Mouse (Mus musculus) cerebellum, postnatal 36 days (tissue): Measurements from ENCODE around the gene Dennd1a.
A peak's percentile ranks its signal among the peaks of the same experiment; 100 is the strongest.

ENCODE experiments used
- DNase-seq, 2 experiments: peaks; one replicate each; pipeline ENCODE4 v3.0.0; 2021 to 2022; ENCODE audit warnings: mixed read lengths in 2 of 2

Dennd1a gene

DNA sequence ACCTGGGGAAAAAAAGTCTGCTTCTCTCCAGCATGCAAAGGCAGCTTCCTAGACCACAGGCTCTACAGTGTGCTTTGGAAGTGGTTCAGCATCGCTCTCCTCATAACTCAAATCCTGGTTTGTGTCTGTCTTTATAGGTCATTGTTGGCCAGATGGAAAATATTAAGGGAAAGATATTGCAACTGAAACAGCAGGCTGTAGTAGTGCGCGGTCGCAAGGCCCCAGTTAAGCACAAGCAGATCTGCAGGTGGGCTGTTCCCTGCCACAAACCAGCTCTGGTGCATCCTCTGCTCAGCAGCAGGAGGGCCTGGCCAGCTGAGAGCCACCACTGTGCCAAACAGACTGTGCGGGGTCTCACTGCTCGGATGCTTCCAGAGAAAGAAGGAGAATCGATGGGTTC, 186.9 kb downstream of the Dennd1a start:
- DNase-seq, result peak; percentile 13 to 24

DNA sequence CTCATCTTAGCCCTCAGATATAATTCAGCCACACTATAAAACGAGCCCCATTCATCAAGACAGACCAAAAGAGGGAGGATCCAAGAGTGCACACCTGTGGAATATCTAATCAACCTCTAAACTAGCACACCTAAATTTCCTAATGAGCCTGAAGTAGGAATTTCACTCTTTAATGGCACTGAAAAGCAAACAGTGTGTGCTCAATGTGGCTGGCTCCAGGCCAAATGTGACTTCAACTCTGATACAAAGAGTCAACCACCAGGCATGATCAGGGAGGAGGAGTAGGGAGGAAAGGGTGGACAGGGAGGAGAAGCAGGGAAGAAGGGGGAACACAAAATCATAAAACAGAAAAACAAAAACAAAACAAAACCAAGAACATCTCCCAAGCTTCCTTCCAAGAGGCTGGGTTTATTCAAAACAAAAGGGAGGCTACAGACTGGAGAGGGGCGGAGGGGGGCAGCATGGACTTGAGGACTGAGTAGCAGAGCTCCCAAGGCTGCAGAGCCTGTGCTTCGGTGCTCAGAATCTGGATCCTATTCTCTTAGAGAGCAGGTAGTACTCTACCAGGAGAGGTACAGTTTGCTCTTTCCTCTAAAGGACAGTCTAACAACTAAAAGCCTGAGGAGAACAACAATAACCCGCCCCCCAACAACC, 187.9 kb downstream of the Dennd1a start:
- peak; percentile 25 to 29 for DNase-seq

DNA sequence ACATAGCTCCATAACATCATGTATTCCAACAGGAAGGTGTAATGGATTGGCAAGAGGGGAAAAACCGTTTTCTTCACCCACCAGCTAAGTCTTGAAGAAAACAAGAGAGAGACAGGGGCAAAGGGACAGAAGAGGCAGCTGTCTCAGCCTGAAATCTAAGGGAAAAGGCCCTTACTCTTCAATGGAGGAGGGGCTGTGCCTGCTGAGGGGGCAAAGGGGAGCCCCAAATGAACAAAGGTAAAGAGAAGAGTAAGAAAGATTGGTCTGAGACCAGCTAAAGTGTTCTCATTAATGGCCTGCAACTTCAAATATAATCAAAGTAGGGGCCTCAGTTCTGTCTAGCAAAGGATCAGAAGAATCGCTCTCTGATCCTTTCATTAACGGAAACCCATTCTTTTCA, 189.7 kb downstream of the Dennd1a start:
- DNase-seq, result no peak

DNA sequence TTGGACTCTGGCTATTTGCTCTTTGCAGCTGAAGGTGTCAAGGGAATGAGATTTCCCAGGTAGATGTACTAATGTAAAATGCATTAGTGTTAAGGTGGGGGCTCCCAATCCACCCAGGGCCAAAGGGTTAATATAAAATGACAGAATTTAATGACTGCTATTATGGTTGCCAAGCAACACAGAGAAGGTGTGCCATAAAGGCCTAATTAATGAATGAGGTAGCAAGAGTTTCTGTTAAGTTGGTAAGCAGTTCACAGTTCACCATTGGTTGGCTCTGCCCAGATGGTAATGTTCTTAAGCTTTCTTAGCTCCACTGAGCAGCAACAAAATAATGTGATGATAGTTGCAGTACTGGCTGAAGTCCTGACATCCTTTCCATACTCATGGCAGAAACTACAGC, 190.9 kb downstream of the Dennd1a start:
- DNase-seq, result no peak

DNA sequence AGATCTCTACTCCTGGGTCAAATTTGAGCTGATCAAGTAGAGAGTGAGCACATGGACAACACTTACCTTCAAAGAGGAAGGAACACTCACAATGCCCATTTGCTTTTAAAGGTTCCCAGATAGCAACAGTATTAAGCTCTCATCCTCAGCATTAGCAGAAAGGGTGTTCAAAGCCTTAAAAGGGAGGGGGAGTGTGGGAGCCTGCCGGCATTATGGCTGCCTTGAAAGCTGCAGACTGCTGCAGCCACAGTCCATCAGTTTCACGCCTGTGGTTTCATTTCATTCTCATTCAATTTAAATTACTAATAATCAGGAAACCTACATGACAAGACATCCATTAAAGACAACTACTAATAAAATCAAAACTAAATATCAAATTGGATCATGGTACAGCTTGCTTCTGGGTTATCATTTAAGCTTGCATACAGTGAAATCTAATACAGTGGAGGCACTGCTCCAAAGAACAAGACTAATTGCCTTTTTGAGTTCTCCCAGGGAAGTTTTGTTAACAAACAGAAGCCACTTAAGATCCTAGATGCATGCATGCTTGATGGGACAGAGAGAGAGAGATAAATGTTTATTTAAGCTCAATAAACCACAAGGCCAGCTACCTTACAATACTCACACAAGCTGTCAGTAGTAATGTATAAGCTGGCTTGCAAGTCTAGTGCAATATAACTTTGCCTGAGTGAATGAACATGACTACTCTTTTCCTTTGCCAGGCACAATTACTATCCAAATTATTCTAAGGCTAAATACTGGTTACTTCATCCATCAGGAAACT, 192.6 kb downstream of the Dennd1a start:
- no peak for DNase-seq

DNA sequence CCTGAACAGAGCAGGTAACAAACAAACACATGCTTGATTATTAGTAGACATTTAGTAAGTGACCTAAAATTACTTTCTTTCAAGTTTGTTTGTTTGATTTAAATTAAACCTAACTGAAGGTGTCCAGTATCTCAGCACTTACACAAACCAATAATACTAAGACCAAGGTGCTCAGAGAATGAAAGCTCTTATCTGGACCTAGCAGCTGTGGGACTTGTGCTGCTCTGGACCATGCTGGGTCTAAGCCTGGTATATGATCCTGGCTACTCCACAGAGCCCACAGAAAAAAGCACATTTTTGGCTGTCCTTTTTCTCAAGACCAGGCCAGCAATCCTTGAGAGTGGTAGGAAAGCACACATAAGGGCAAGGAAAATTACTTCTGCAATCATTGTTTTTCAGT, 193.2 kb downstream of the Dennd1a start:
- DNase-seq, result no peak

DNA sequence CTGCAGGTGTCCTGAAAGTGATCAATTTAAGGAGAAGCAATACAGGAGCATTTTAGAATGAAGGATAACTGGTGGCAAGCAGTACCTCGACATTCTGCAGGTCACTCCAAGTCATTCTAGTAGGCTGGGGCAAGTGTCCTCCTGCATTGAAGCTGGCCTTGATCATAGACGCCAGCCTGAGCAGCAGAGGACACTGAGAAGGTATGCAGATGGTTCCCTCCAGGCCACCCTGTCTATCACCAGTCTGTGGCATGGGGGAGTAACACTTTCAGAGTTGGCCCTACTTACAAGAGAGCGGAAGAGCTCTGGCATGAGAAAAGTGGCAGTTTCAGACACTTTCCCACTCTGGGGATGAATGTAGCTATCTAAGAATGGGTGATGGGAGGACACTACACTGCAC, 193.9 kb downstream of the Dennd1a start:
- DNase-seq, result peak; percentile 31

DNA sequence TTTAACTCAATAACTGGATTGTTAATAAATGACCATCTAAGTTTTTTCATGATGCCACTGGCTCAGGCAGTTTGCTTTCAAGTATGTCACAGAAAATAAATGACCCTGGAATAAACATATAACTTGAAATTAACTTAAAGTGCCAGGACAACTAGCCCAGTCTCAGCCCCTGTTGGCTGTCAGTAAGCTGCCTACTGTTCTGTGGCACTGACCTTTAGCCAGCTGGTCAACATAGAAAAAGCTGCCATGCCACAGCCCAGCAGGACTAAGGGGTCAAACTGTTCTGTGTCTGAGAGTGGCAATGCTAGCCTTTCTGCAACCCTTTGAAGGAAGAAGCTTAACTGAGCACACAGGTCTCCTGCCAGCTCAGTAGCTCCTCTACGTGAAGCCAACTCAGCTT, 198.8 kb downstream of the Dennd1a start:
- DNase-seq, result peak in 1 of 2 experiments; percentile 26

DNA sequence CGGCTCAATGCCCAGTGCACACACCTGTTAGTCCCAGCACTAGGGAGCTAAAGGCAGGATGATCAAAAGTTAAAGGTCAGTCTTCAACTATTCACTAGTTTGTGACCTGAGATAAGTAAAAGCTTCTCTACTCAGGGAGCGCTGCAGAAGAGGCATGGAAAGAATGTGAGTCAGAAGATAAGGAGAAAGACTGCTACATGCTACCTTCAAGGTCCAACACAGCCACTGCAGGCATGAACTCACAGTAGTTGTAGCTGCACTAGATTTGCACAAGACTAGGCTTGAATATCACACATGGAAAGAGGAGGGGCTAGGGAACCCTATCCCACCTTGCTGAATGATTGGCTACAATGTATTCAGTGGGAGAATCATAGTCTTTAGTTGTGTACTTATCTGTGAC, 202.1 kb downstream of the Dennd1a start:
- no peak for DNase-seq

DNA sequence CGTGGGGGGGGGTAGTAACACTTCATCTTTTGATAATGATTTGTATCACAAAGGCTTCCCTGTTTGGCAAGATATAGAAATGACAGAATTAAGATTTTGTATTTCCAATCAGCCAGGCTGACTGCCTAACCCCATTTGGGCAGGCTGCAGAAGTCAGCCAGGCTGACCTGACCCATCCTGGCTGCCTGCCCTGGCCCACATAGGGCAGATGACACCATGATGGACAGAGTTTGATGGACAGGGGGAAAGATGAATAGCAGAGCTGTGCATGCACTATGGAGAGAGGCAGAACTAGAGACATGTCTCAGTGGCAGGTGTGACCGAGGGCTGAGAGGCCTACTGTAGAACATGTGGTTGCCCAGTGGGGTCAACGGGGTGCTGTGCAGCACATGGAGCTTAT, 203.9 kb downstream of the Dennd1a start:
- peak; percentile 11 to 16 for DNase-seq

DNA sequence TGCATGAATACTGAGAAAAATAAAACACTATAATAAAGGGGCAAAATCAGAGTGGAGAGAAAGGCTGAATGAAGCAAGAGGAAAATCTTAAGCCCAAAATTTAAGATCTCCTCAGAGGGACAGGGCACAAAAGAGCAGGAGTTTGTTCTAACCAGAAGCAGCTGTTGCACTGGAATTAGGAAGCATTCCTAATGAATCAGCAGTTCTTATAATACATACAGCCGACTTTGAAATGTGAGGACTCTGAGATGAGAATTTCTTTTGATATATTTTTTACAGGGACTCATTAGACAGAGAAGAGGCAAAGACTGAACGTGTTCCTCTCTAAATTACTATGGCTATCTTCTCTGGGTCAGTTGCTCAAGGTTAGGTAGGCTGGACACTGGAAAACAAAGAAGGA, 212.7 kb downstream of the Dennd1a start:
- no peak for DNase-seq

DNA sequence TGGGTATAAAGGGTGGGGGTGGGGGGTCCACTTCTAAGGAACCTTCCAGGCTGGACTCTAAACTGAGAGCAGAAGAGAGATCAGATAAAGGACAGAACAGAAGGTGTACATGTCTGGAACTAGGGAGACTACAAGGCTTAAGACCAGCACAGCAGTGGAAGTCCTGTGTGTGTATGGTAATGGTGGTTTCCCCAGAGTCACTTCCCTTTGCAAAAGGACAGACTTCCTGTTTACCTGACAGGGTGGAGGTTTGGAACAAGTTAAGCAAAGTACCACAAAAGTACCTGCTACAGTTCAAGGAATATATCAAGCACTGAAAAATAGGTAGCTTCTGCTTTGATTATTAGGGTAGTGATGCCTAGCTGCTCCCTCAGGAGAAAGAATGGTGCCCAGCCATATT, 215.1 kb downstream of the Dennd1a start:
- DNase-seq, result no peak

DNA sequence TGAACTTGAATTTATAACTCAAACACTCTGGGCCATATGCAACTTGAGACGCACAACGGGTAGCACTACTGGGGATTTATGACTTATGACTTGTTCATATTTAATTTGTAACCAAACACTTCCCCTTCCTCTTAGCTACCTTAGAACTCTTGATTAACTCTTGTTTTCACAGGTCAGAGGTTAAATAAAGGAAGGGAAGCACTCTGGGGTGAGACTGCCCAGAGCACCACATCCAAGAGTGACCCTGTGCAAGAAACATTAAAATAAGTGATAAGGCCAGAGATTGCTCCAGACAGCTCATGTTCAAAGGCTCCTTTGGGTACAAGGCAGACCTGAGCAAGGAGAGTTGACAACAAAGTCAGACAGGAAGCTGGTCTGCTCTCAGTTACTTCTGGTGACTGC, 219.0 kb downstream of the Dennd1a start:
- no peak for DNase-seq

DNA sequence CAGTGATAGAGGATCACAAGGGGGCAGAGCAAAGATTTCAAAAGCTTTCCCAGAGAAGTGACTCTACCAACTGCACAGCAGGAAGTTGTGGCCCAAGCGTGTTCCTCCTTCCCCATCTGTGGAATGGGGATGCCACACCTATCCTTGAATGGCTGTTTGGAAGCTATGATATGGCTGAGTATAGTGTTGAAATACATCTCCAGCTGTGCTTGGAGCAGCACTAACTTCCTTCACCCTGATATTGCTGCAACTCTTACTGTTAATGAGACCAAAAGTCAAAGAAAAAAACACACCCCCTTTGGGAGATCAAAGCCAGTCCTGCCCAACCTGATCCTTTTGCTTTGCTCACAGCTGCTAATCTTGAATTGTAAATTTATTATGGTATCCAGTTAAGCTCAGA, 221.3 kb downstream of the Dennd1a start:
- no peak for DNase-seq

DNA sequence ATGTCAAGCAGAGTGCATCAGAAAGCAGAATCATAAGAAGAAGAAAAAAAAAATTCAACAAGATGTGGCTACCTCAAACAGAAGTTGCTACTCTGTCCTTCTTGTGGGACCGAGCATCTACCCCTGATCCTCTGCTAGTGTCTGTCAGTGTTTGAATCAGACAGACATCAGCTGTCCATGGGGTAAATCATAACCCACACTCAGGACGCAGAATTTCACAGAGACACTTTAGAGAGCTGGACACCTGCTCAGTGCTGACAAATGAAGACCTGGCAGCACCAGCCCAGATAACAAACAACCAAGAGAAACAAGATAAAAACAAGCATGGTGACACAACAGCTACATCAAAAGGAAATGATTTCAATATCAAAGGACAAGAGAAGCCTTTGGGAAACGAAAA, 222.9 kb downstream of the Dennd1a start:
- no peak for DNase-seq

DNA sequence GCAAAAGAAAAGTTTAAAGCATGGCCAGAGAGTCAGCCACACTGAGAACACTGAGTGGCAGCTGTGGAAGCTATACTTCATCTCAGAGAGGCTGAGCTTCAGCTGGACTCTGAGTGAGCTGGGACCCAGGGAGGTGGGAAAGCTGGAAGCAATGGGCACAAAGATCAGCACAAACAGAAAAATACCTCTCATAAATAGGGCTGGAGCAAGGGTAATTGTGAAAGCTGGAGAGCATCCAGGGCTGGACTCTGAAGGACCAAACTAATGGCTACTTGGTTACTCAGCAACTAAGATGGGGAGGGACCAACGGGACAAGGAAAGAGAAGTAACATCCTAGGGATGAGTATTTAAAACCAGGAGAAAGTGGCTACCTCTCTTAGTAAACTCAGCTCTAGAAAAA, 225.0 kb downstream of the Dennd1a start:
- no peak for DNase-seq

DNA sequence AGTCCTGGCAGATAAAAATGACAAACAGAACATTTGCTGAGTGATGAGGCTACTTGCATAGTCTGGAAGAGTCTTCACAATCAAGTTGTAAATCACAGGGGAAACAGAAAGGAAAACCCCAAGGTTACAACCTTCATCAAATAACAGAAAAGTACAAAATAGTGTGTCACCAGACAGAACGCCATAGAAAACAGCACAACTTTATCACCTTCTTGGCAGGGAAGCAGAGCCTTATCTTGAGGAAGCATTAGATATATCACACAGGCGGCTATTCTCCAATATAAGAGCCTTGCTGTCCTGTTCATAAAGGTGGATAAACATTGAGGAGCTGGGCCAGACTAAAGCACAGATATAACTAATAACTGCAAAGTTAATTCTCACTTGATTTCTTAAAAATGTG, 225.7 kb downstream of the Dennd1a start:
- DNase-seq, result no peak

DNA sequence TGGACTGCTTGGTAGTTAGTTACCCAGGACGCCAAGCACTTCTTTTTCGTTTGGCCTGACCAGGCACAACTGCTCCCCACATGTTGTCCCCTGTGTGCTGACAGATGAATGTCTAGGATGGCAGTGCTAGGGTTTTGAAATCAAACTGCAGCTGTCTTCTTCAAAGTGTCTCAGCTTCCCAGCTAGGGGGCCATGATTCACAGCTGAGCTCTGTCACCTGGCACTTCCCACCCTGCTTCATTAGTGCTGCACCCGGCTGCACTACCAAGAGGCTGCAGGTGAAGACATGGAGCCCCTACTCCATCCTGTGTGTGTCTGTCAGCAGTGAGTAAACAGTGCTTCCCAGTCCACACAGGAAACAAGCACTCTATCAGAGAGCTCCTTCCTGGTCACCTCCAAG, 234.8 kb downstream of the Dennd1a start:
- no peak for DNase-seq

DNA sequence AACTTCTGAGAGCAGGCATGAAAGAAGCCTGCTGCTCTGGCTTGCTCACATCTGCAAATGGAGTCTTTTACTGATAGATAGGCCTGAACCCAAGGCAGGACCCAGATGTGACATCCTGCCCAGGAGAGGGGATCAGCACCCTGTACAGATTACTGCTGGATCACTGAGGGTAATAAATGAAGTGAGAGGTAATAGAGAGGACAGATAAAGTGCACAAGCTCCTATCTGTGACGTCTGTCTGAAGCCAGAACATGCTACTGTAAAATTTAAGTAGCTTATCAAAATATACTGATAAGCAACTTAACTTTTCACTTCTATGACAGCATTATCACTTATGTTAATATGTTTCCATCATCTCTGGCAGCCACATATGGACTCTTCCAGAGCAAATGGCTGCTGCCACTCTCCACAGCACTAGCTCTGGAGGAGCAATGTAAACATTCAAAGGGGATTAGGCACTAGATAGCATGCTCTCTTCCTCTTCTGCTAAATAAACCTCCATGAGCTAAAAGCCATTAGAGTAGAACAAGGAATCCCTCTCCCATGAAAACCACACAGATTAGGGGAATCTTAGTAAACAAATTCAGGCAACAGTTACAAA, 235.6 kb downstream of the Dennd1a start:
- DNase-seq, result no peak

DNA sequence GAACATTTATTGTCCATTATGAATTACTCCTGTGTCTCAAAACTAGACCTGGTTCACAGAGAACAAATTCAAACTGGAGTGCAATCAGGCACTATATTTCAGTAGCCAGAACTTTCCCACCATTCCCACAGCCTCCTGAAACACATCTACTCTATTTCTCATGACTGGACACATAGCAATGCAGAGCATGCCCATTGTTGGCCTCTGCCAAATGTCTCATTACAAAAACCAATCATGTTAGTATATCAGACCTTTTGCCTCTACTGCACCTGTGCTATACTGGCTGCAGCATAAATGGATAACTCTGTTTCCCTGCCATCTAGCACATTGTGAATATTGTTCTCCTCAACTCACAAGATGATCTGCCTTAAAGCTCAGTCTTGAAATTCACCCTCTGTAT, 238.2 kb downstream of the Dennd1a start:
- no peak for DNase-seq

DNA sequence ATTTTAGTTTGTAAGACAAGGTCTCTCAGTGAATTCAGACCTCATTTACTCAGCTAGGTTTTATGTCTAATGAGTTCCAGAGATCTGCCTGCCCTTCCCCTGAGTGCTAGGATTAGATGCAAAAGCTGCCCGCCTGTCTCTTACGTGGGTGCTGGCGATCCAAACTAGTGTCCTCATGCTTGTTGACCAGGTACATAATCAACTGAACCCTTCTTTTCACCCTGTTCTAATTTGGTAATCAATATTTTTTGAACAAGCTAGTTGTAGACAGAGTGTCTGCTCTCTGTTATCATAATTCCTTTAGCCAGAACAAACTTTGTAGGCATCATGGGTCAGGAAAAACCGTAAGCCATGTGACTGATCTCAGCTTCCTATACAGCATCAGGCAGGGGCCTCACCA, 241.9 kb downstream of the Dennd1a start:
- DNase-seq, result no peak

DNA sequence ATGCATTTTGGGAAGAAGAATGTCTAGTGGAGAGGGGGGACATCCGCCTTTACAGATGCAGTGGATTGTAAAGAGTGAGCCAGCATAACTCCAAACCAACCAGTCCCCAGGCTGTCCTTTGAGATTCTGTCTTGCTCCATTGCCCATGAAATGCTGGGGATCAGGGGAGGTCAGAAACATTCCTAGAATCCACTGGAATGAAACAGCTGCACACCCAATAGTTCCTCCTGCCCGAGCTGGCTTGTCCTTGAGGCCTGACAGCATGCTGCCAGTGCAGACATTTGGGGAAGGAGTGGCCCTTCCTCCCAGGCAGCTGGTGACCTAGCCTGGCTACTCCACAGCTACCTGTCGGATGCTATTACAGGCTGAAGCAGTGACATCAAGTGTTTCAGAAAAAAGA, 246.3 kb downstream of the Dennd1a start:
- peak in 1 of 2 experiments; percentile 24 for DNase-seq

DNA sequence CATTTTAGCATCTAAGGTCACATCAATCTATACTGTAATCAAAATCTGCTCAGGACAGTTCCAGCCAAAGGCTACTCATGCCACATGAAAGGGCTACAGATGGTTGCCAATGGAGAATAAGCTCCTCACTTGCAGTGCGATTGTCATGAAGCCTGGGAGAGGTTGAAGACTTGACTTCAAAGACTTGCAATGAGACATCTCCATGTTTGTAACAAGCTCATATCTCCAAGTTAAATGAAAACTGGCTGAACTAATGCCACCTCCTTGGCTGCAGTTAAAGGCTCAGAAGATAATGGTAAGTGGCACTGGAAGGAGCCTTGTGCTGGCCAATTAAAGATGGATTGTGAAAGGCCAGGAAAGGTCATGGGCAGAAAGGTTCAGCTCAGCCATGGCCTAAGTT, 247.6 kb downstream of the Dennd1a start:
- no peak for DNase-seq

DNA sequence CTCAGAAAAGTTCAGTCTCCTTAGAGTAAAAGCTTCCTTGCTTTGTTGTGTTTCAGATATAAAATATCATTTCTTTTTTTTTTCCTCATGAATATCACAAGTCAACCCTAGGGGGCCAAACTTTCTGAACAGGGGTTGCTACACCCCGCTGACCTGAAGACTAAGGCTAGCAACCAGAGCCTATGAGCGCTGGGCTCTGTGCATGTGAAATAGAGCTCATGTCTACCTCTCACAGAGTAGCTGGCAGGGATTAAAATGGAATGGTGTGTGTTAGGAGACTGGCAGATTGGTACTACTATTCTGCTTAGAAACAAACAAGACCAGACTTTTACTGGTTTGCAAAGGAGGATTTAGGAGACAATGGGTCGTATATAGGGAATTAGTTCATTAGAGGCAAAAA, 258.9 kb downstream of the Dennd1a start:
- DNase-seq, result no peak
